Comparison of ENCODE assay signal across 17 mouse cellular contexts in genomic region chr2:19380446-19380950, GRCm38 (mm10).
"Had no signal": no experiment of that assay in that cellular context is flagged by ENCODE, and none has a peak within 500 bp of the region (broad histone marks: within the 10 kb centered on the region; RNA-seq: fewer than 3 reads in every experiment).

No protein-coding gene starts in this region.

- H3K9me3 ChIP-seq: kidney, embryonic 15.5 days; limb, embryonic 12.5 days; limb, embryonic 15.5 days; midbrain, embryonic 15.5 days; neural tube, embryonic 13.5 days had no signal

- H3K9ac ChIP-seq: kidney, embryonic 15.5 days; limb, embryonic 12.5 days; limb, embryonic 15.5 days; liver, embryonic 14.5 days; liver, postnatal 0 days; lung, embryonic 14.5 days; midbrain, embryonic 15.5 days; neural tube, embryonic 13.5 days had no signal

- H3K4me2 ChIP-seq: kidney, embryonic 15.5 days; limb, embryonic 12.5 days; limb, embryonic 15.5 days; liver, embryonic 11.5 days; lung, embryonic 14.5 days; midbrain, embryonic 15.5 days; neural tube, embryonic 13.5 days had no signal

- DNase-seq: kidney, adult 2 months; kidney, postnatal 14 days; left cerebral cortex, postnatal 4 days; liver, postnatal 0 days; lung, embryonic 14.5 days; thymus, adult 18-20 months; thymus, postnatal 36 days had no signal

- H3K4me1 ChIP-seq: limb, embryonic 12.5 days; limb, embryonic 15.5 days; midbrain, embryonic 15.5 days; neural tube, embryonic 13.5 days had no signal

- H3K27ac ChIP-seq: kidney, embryonic 15.5 days; limb, embryonic 12.5 days; limb, embryonic 15.5 days; liver, embryonic 14.5 days; macrophage; midbrain, embryonic 15.5 days; neural tube, embryonic 13.5 days had no signal

- ATAC-seq: liver, postnatal 0 days; lung, postnatal 0 days; midbrain, embryonic 15.5 days had no signal

- H3K27me3 ChIP-seq: kidney, embryonic 15.5 days; limb, embryonic 12.5 days; limb, embryonic 15.5 days; midbrain, embryonic 15.5 days; neural tube, embryonic 13.5 days had no signal

- H3K4me3 ChIP-seq: kidney, embryonic 15.5 days; limb, embryonic 12.5 days; limb, embryonic 15.5 days; midbrain, embryonic 15.5 days; myocyte; neural tube, embryonic 13.5 days had no signal

- H3K36me3 ChIP-seq: kidney, embryonic 15.5 days; limb, embryonic 15.5 days; midbrain, embryonic 15.5 days; neural tube, embryonic 13.5 days had no signal
